Mouse (Mus musculus) intestine, embryonic 14.5 days (tissue): ENCODE data around the gene Fam114a2. TPM values are rescaled to one million over a fixed set of nuclear protein-coding genes. Genes with fewer than 3 reads are reported as not detected.
A peak's percentile ranks its signal among the peaks of the same experiment; 100 is the strongest.
"Not testable (repeated sequence)": the region's sequence is repeated elsewhere in the genome, so short reads cannot be mapped to it uniquely, and the experiment has no call there.

ENCODE experiments used
- ATAC-seq: fragments of 200-750 bp; cut with Nextera tagmentation; replicated peaks from 2 replicates; pipeline ENCODE4 v1.8.0; 2017; ENCODE audit warnings: low read depth, moderate number of reproducible peaks, moderate TSS enrichment, moderate library complexity; ENCODE audit not compliant: low FRiP score, low TSS enrichment
- DNase-seq: peaks from one replicate; pipeline ENCODE4 v3.0.0-alpha.2; 2018; ENCODE audit warnings: low spot score
- H3K27ac ChIP-seq: fragments of 300-500 bp; sonication (generic); 2 replicates; pipeline ENCODE4 v1.5.1; 2014; ENCODE audit warnings: low read depth, mild to moderate bottlenecking, control low read depth
- H3K27me3 ChIP-seq: fragments of 300-500 bp; sonication (generic); replicated peaks from 2 replicates; pipeline ENCODE4 v1.6.1; 2014; ENCODE audit warnings: low read length, control low read depth; ENCODE audit not compliant: control insufficient read depth, insufficient read depth
- H3K36me3 ChIP-seq: fragments of 300-500 bp; sonication (generic); 2 replicates; pipeline ENCODE4 v1.6.1; 2014; ENCODE audit warnings: low read length, control low read depth; ENCODE audit not compliant: control insufficient read depth, insufficient read depth
- H3K4me1 ChIP-seq: fragments of 300-500 bp; sonication (generic); replicated peaks from 2 replicates; pipeline ENCODE4 v1.6.1; 2014; ENCODE audit warnings: low read length, control low read depth, mixed read lengths; ENCODE audit not compliant: control insufficient read depth, insufficient read depth
- H3K4me2 ChIP-seq: fragments of 300-500 bp; sonication (generic); 2 replicates; pipeline ENCODE4 v1.6.1; 2014; ENCODE audit warnings: low read length
- H3K4me3 ChIP-seq: fragments of 300-500 bp; sonication (generic); 2 replicates; pipeline ENCODE4 v1.5.1; 2014; ENCODE audit warnings: low read depth, low read length, control low read depth, mixed read lengths
- H3K9ac ChIP-seq: fragments of 300-500 bp; sonication (generic); 2 replicates; pipeline ENCODE4 v1.6.1; 2014; ENCODE audit warnings: mild to moderate bottlenecking, low read length
- H3K9me3 ChIP-seq: fragments of 300-500 bp; sonication (generic); 2 replicates; pipeline ENCODE4 v1.6.1; 2016; ENCODE audit warnings: low read length, control low read depth; ENCODE audit not compliant: control insufficient read depth
- WGBS: fragments of 180-500 bp; shearing (Covaris S2); extraction: QIAGEN DNeasy Blood & Tissue Kit; methylation state at CpG from one replicate; pipeline ENCODE4 v1.1.7; 2014; 5-methylcytosine and 5-hydroxymethylcytosine counted together
- polyA plus RNA-seq: library from polyadenylated mRNA; unstranded; fragments of >200 nt; fragmentation: Nextera tagmentation; extraction: Ambion mirVana; gene quantifications from 2 replicates; pipeline ENCODE4 v1.2.1, GENCODE M21; 2014

The Fam114a2 gene
- polyA plus RNA-seq: 54.9 and 60.1 TPM in 2 replicates

- Histone ChIP-seq H3K27ac (peak within 1 kb of the TSS; percentile 55), H3K36me3 (peaks cover 13% of the 10 kb centered on the region; the same call in 1 of the 2 replicates), H3K27me3 (no peaks in the 10 kb centered on the region), H3K9me3 (no peaks in the 10 kb centered on the region), H3K9ac (peak within 1 kb of the TSS; percentile 72), H3K4me1 (peaks cover 15% of the 10 kb centered on the region; the same call in 1 of the 2 replicates), H3K4me3 (peak within 1 kb of the TSS; percentile 64), H3K4me2 (peak within 1 kb of the TSS; percentile 72)
- under 1% methylated on average over 59 of the region's 59 CpGs for WGBS
- peak; percentile 97 for DNase-seq
- peak; percentile 96 for ATAC-seq
Measured at GRCm38 (mm10) chr11:57518091-57518750, at the start of gene Fam114a2, which contains the start of gene Mfap3. TSS of gene Fam114a2 (minus strand) at chr11:57518617. TSS of gene Mfap3 (plus strand) at chr11:57518664.

- WGBS: 44% methylated on average over 18 of the region's 18 CpGs
- ATAC-seq: no peak
Measured at GRCm38 (mm10) chr11:57566091-57567035, 47.9 kb upstream of the Fam114a2 start.

GRCm38 (mm10) chr11:57564564-57564963 lies 46.1 kb upstream of the Fam114a2 start:
- H3K9me3 ChIP-seq: peaks cover 3% of the 10 kb centered on the region
- H3K27ac ChIP-seq: no peak overlapping the region
- 63% methylated on average over 12 of the region's 12 CpGs for WGBS
- H3K4me2 ChIP-seq: no peak overlapping the region
- H3K4me1 ChIP-seq: no peaks in the 10 kb centered on the region
- no peak overlapping the region for H3K9ac ChIP-seq
- DNase-seq (no peak), ATAC-seq (no peak)
- H3K4me3 ChIP-seq: no peak overlapping the region
- no peaks in the 10 kb centered on the region for H3K27me3 ChIP-seq
- no peaks in the 10 kb centered on the region for H3K36me3 ChIP-seq

More at GRCm38 (mm10) chr11:57566091-57567035, 47.9 kb upstream of the Fam114a2 start:
- no peaks in the 10 kb centered on the region for H3K36me3 ChIP-seq
- peaks cover 8% of the 10 kb centered on the region for H3K9me3 ChIP-seq
- H3K27me3 ChIP-seq: no peaks in the 10 kb centered on the region
- DNase-seq: no peak
- H3K9ac ChIP-seq: no peak overlapping the region
- H3K4me1 ChIP-seq: no peaks in the 10 kb centered on the region
- H3K4me2 ChIP-seq: no peak overlapping the region
- no peak overlapping the region for H3K27ac ChIP-seq
- H3K4me3 ChIP-seq: no peak overlapping the region

GRCm38 (mm10) chr11:57557936-57558335 lies 39.5 kb upstream of the Fam114a2 start:
- not testable (repeated sequence) for DNase-seq, H3K27ac ChIP-seq, H3K27me3 ChIP-seq, H3K36me3 ChIP-seq, H3K4me3 ChIP-seq, H3K9me3 ChIP-seq, H3K4me2 ChIP-seq, H3K4me1 ChIP-seq, H3K9ac ChIP-seq, ATAC-seq
- 92% methylated on average over 9 of the region's 10 CpGs for WGBS

- ATAC-seq (no peak), DNase-seq (no peak)
- Histone ChIP-seq H3K9me3 (no peaks in the 10 kb centered on the region), H3K4me3 (no peak overlapping the region), H3K4me1 (0 out of 2 replicates have a peak, but pooled peaks cover 5% of the 10 kb centered on the region), H3K27me3 (no peaks in the 10 kb centered on the region), H3K4me2 (no peak overlapping the region), H3K27ac (no peak overlapping the region), H3K9ac (no peak overlapping the region), H3K36me3 (no peaks in the 10 kb centered on the region)
- WGBS: 72% methylated on average over 9 of the region's 9 CpGs
Measured at GRCm38 (mm10) chr11:57553015-57553780, 34.8 kb upstream of the Fam114a2 start.

GRCm38 (mm10) chr11:57551016-57551415 lies 32.6 kb upstream of the Fam114a2 start:
- no peak for DNase-seq
- no peaks in the 10 kb centered on the region for H3K9me3 ChIP-seq

GRCm38 (mm10) chr11:57550230-57550629 lies 31.8 kb upstream of the Fam114a2 start:
- Histone ChIP-seq H3K27me3 (no peaks in the 10 kb centered on the region), H3K27ac (no peak overlapping the region), H3K4me1 (0 out of 2 replicates have a peak, but pooled peaks cover 5% of the 10 kb centered on the region), H3K36me3 (no peaks in the 10 kb centered on the region), H3K9me3 (no peaks in the 10 kb centered on the region), H3K9ac (no peak overlapping the region), H3K4me3 (no peak overlapping the region), H3K4me2 (no peak overlapping the region)
- 96% methylated on average over 2 of the region's 2 CpGs for WGBS
- ATAC-seq (no peak), DNase-seq (no peak)

More at GRCm38 (mm10) chr11:57551016-57551415, 32.6 kb upstream of the Fam114a2 start:
- WGBS: 87% methylated on average over 8 of the region's 8 CpGs
- Histone ChIP-seq H3K4me2 (no peak overlapping the region), H3K4me3 (no peak overlapping the region), H3K36me3 (no peaks in the 10 kb centered on the region), H3K9ac (no peak overlapping the region), H3K4me1 (0 out of 2 replicates have a peak, but pooled peaks cover 5% of the 10 kb centered on the region), H3K27me3 (no peaks in the 10 kb centered on the region), H3K27ac (no peak overlapping the region)
- ATAC-seq: no peak
